Mouse (Mus musculus): Measurements from ENCODE around the gene Tnr. TPM values are rescaled to one million over a fixed set of nuclear protein-coding genes. Genes with fewer than 3 reads are reported as not detected.

Tnr gene
- polyA plus RNA-seq, 1 experiment from 2014 or later, result 5.3 TPM

GRCm38 (mm10) chr1:159764897-159765296, 241.3 kb downstream of the Tnr start:
- Histone ChIP-seq H3K4me2 (no peak overlapping the region), H3K27ac (replicated peaks) (no peak overlapping the region), H3K9ac (replicated peaks) (no peak overlapping the region), H3K27me3 (replicated peaks) (no peaks in the 10 kb centered on the region), H3K4me1 (peaks cover 7% of the 10 kb centered on the region), H3K4me3 (replicated peaks) (no peak overlapping the region), H3K36me3 (no peaks in the 10 kb centered on the region), H3K9me3 (replicated peaks) (no peaks in the 10 kb centered on the region)
- WGBS, result 54% methylated on average over 2 of the region's 2 CpGs
- no peak for ATAC-seq (ENCODE audit: low FRiP score)

- H3K27ac ChIP-seq (replicated peaks), result no peak overlapping the region
- no peak overlapping the region for H3K9ac ChIP-seq (replicated peaks)
- H3K9me3 ChIP-seq (replicated peaks), result no peaks in the 10 kb centered on the region
- ATAC-seq (ENCODE audit: low FRiP score), result no peak
- WGBS, result 67% methylated on average over 6 of the region's 6 CpGs
- H3K27me3 ChIP-seq (replicated peaks), result no peaks in the 10 kb centered on the region
- no peak overlapping the region for H3K4me3 ChIP-seq (replicated peaks)
- no peak overlapping the region for H3K4me2 ChIP-seq
- 0 out of 2 replicates have a peak, but pooled peaks cover 5% of the 10 kb centered on the region for H3K4me1 ChIP-seq
- no peaks in the 10 kb centered on the region for H3K36me3 ChIP-seq
Observed at GRCm38 (mm10) chr1:159769948-159770347, 246.4 kb downstream of the Tnr start.

GRCm38 (mm10) chr1:159773671-159774070, 250.1 kb downstream of the Tnr start:
- no peak overlapping the region for H3K4me2 ChIP-seq
- H3K9ac ChIP-seq (replicated peaks), result no peak overlapping the region
- no peaks in the 10 kb centered on the region for H3K9me3 ChIP-seq (replicated peaks)
- no peak for ATAC-seq (ENCODE audit: low FRiP score)
- H3K27ac ChIP-seq (replicated peaks), result no peak overlapping the region
- WGBS, result 63% methylated on average over 12 of the region's 12 CpGs
- H3K36me3 ChIP-seq, result no peaks in the 10 kb centered on the region
- H3K4me1 ChIP-seq, result 0 out of 2 replicates have a peak, but pooled peaks cover 3% of the 10 kb centered on the region
- H3K4me3 ChIP-seq (replicated peaks), result no peak overlapping the region
- H3K27me3 ChIP-seq (replicated peaks), result no peaks in the 10 kb centered on the region

GRCm38 (mm10) chr1:159775168-159775567, 251.6 kb downstream of the Tnr start:
- 78% methylated on average over 3 of the region's 3 CpGs for WGBS
- Histone ChIP-seq H3K4me2 (no peak overlapping the region), H3K27ac (replicated peaks) (no peak overlapping the region), H3K36me3 (no peaks in the 10 kb centered on the region), H3K9me3 (replicated peaks) (no peaks in the 10 kb centered on the region), H3K4me3 (replicated peaks) (no peak overlapping the region), H3K4me1 (no peaks in the 10 kb centered on the region), H3K9ac (replicated peaks) (no peak overlapping the region), H3K27me3 (replicated peaks) (no peaks in the 10 kb centered on the region)
- ATAC-seq (ENCODE audit: low FRiP score), result no peak

- Histone ChIP-seq H3K9me3 (replicated peaks) (no peaks in the 10 kb centered on the region), H3K4me3 (replicated peaks) (no peak overlapping the region), H3K36me3 (no peaks in the 10 kb centered on the region), H3K4me1 (no peaks in the 10 kb centered on the region), H3K4me2 (no peak overlapping the region), H3K9ac (replicated peaks) (no peak overlapping the region), H3K27ac (replicated peaks) (no peak overlapping the region), H3K27me3 (replicated peaks) (no peaks in the 10 kb centered on the region)
- no peak for ATAC-seq (ENCODE audit: low FRiP score)
- 64% methylated on average over 3 of the region's 3 CpGs for WGBS
Observed at GRCm38 (mm10) chr1:159777107-159777506, 253.5 kb downstream of the Tnr start.

GRCm38 (mm10) chr1:159779424-159779823, 255.9 kb downstream of the Tnr start:
- Histone ChIP-seq H3K4me3 (replicated peaks) (no peak overlapping the region), H3K9me3 (replicated peaks) (no peaks in the 10 kb centered on the region), H3K4me1 (no peaks in the 10 kb centered on the region), H3K27me3 (replicated peaks) (no peaks in the 10 kb centered on the region), H3K36me3 (no peaks in the 10 kb centered on the region), H3K9ac (replicated peaks) (no peak overlapping the region), H3K4me2 (no peak overlapping the region), H3K27ac (replicated peaks) (no peak overlapping the region)
- ATAC-seq (ENCODE audit: low FRiP score), result no peak
- WGBS, result 85% methylated on average over 3 of the region's 3 CpGs

- WGBS, result 31% methylated on average over 5 of the region's 5 CpGs
- H3K27ac ChIP-seq (replicated peaks), result no peak overlapping the region
- no peak for ATAC-seq (ENCODE audit: low FRiP score)
- H3K4me1 ChIP-seq, result no peaks in the 10 kb centered on the region
- no peak overlapping the region for H3K4me3 ChIP-seq (replicated peaks)
- H3K9me3 ChIP-seq (replicated peaks), result no peaks in the 10 kb centered on the region
- H3K36me3 ChIP-seq, result no peaks in the 10 kb centered on the region
- H3K27me3 ChIP-seq (replicated peaks), result no peaks in the 10 kb centered on the region
- no peak overlapping the region for H3K9ac ChIP-seq (replicated peaks)
- H3K4me2 ChIP-seq, result no peak overlapping the region
Observed at GRCm38 (mm10) chr1:159783842-159784241, 260.3 kb downstream of the Tnr start.

- Histone ChIP-seq H3K4me1 (no peaks in the 10 kb centered on the region), H3K9ac (replicated peaks) (no peak overlapping the region), H3K36me3 (no peaks in the 10 kb centered on the region), H3K27ac (replicated peaks) (no peak overlapping the region), H3K4me3 (replicated peaks) (no peak overlapping the region), H3K27me3 (replicated peaks) (no peaks in the 10 kb centered on the region), H3K4me2 (no peak overlapping the region), H3K9me3 (replicated peaks) (no peaks in the 10 kb centered on the region)
- ATAC-seq (ENCODE audit: low FRiP score), result no peak
- 77% methylated on average over 4 of the region's 4 CpGs for WGBS
Observed at GRCm38 (mm10) chr1:159788312-159788711, 264.7 kb downstream of the Tnr start.

GRCm38 (mm10) chr1:159792546-159792945, 269.0 kb downstream of the Tnr start:
- ATAC-seq (ENCODE audit: low FRiP score), result no peak
- WGBS, result 84% methylated on average over 2 of the region's 2 CpGs

GRCm38 (mm10) chr1:159796021-159796420, 272.5 kb downstream of the Tnr start:
- Histone ChIP-seq H3K4me2 (no peak overlapping the region), H3K4me1 (0 out of 2 replicates have a peak, but pooled peaks cover 2% of the 10 kb centered on the region), H3K9ac (replicated peaks) (no peak overlapping the region), H3K4me3 (replicated peaks) (no peak overlapping the region), H3K9me3 (replicated peaks) (no peaks in the 10 kb centered on the region), H3K36me3 (no peaks in the 10 kb centered on the region), H3K27ac (replicated peaks) (no peak overlapping the region), H3K27me3 (replicated peaks) (no peaks in the 10 kb centered on the region)
- ATAC-seq (ENCODE audit: low FRiP score), result no peak
- WGBS, result 75% methylated on average over 2 of the region's 2 CpGs

More at GRCm38 (mm10) chr1:159792546-159792945, 269.0 kb downstream of the Tnr start:
- Histone ChIP-seq H3K4me1 (no peaks in the 10 kb centered on the region), H3K4me3 (replicated peaks) (no peak overlapping the region), H3K4me2 (no peak overlapping the region), H3K9ac (replicated peaks) (no peak overlapping the region), H3K9me3 (replicated peaks) (no peaks in the 10 kb centered on the region), H3K36me3 (no peaks in the 10 kb centered on the region), H3K27ac (replicated peaks) (no peak overlapping the region), H3K27me3 (replicated peaks) (no peaks in the 10 kb centered on the region)

GRCm38 (mm10) chr1:159800366-159800765, 276.8 kb downstream of the Tnr start:
- no peak for ATAC-seq (ENCODE audit: low FRiP score)
- Histone ChIP-seq H3K4me2 (no peak overlapping the region), H3K36me3 (no peaks in the 10 kb centered on the region), H3K4me3 (replicated peaks) (no peak overlapping the region), H3K9ac (replicated peaks) (no peak overlapping the region), H3K9me3 (replicated peaks) (no peaks in the 10 kb centered on the region), H3K27ac (replicated peaks) (no peak overlapping the region), H3K27me3 (replicated peaks) (no peaks in the 10 kb centered on the region), H3K4me1 (0 out of 2 replicates have a peak, but pooled peaks cover 2% of the 10 kb centered on the region)
- WGBS, result 61% methylated on average over 5 of the region's 5 CpGs

GRCm38 (mm10) chr1:159801753-159802152, 278.2 kb downstream of the Tnr start:
- Histone ChIP-seq H3K27ac (replicated peaks) (no peak overlapping the region), H3K4me3 (replicated peaks) (no peak overlapping the region), H3K27me3 (replicated peaks) (no peaks in the 10 kb centered on the region), H3K9ac (replicated peaks) (no peak overlapping the region), H3K4me2 (no peak overlapping the region), H3K9me3 (replicated peaks) (no peaks in the 10 kb centered on the region), H3K36me3 (no peaks in the 10 kb centered on the region), H3K4me1 (0 out of 2 replicates have a peak, but pooled peaks cover 2% of the 10 kb centered on the region)
- WGBS, result 66% methylated on average over 4 of the region's 4 CpGs
- ATAC-seq (ENCODE audit: low FRiP score), result no peak

GRCm38 (mm10) chr1:159803711-159804110, 280.1 kb downstream of the Tnr start:
- Histone ChIP-seq H3K27me3 (replicated peaks) (no peaks in the 10 kb centered on the region), H3K4me3 (replicated peaks) (no peak overlapping the region), H3K9me3 (replicated peaks) (no peaks in the 10 kb centered on the region), H3K9ac (replicated peaks) (no peak overlapping the region), H3K27ac (replicated peaks) (no peak overlapping the region), H3K4me1 (0 out of 2 replicates have a peak, but pooled peaks cover 2% of the 10 kb centered on the region), H3K4me2 (no peak overlapping the region), H3K36me3 (no peaks in the 10 kb centered on the region)
- no peak for ATAC-seq (ENCODE audit: low FRiP score)
